Mouse (Mus musculus): ENCODE measurements around the gene March4.

Gene March4

GRCm38 (mm10) chr1:72390420-72390819, 146.3 kb downstream of the March4 start:
- DNase-seq (ENCODE audit: low read depth) = no peak

DNA sequence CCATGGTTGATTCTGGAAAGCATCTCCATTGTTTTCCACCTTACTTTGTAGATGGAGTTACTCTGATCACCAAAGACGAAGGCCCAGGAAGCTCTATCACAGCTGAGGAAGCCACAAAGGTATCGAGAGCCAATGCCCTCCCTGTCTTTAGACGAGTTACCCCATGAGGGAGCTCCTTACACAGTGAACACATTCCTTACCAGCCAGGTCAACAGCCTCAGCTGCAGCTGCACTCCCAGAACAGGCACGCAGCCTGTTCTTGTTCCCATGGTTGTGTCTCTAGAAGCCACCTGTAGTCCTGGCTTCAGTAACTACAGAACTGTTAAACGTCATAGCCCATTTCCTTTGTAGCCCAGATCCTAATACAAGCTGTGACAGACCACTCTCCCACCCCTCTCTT, 153.1 kb downstream of the March4 start:
- no peak for DNase-seq (ENCODE audit: low read depth)

DNA sequence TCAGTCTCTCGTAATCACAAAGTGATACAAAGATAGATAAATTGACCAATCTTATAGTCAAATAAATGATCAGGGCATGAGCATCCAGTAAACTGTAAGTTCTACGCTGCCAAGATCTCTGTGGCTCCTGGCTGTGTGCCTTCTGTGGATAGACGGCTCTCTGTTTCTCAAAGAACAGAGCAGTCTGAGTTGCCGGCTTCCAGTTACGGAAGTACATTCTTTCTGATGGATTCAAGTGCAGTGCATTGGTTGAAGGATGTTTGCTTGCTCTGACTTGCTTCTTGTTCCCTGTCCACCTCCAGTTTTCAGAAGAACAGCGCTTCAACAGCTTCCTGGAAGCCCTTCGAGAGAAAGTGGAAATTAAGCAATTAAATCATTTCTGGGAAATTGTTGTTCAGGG, 153.7 kb downstream of the March4 start:
- DNase-seq (ENCODE audit: low read depth) = no peak

DNA sequence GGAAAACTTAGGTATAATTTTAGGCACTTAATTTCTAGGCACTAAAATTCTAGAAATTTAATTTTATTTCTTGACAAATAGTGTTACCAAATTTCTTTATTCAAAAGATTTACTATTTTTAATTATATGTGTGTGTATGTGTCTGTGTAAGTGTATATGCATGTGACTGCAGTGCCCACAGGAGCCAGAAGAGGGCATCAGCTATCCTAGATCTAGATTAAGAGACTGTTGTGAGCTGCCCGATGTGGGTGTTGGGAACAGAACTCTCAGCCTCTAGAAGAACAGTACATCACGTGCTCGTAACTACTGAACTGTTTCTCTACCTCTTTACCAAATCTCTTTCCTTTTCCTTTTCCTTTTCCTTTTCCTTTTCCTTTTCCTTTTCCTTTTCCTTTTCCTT, 156.2 kb downstream of the March4 start:
- no peak for DNase-seq (ENCODE audit: low read depth)

GRCm38 (mm10) chr1:72379752-72380353, 156.9 kb downstream of the March4 start:
- DNase-seq (ENCODE audit: low read depth) = no peak

DNA sequence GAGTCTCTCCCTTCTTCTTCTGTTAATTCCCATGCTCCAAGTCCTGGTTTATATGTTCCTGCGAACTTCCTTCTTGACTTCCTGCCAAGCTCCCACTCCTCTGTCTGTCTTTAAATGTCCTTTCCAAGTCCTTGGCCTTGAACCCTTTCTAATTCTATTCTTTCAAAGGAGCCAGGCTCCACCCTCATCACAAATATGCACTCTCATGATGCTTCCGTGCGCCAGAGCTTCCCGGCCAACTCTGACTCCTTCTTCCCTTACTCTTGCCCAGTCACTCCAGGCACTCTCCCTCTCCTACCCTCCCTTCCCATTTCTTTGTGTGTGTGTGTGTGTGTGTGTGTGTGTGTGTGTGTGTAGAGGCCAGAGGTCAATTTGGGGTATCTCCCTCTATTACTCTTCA, 158.6 kb downstream of the March4 start:
- no peak for DNase-seq (ENCODE audit: low read depth)
